Mouse (Mus musculus): Measurements from ENCODE around the gene Rad51. TPM values are rescaled to one million over a fixed set of nuclear protein-coding genes. Genes with fewer than 3 reads are reported as not detected.

Gene Rad51
- total RNA-seq, 2 experiments from 2014 or later, result 2.6 to 3.1 TPM

DNA sequence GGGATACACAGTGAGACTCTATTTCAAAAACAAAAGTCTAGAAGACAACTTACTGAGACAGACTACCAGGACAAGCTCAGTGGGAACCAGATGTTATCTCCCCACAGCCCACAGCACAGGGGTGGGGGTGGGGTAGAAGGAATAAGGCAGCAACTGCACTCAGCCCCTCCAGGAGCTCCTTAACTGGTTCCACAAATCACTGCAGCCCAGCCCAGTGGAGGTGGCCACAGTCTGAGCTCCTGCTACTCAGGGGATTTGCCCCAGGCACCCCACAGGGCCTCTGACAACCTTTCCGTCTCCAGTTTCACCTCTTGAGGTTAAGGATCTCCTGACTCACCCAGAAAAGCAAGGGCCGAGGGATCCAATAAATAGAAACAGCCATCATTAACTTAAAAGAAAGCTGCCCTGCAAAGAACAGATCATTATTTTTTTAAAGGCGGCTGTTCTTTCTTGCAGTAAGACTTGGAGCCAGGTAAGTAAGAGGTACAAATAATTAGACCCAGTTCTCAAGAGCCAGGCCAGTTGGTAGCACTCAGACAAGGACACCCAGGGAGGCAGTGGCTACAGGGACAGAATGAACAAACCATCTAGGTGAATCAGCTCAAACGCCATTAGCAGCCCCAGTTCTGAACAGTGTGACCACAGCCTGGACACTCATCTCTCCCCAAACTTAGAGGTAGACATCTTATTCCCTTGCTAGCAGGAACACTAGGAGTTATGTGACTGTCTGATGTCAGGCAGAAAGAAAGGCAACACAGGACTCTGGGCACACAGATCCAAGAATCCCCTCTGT, 83.9 kb downstream of the Rad51 start:
- DNase-seq, result no peak
- intact Hi-C loops (cut with DNase I; ENCODE audit: low total_unique reads), result no loop called here

Other genes with a start within 250 kb of the Rad51 start
- 1 to 10 TPM; 4.9 to 5.0 TPM for gene Bahd1, start 212.4 kb upstream of the Rad51 start, total RNA-seq (2021)
- gene Chst14, start 186.3 kb upstream of the Rad51 start, total RNA-seq (2021), result 1 to 10 TPM; 5.8 to 6.2 TPM
- 1 to 10 TPM; 5.6 to 6.2 TPM for gene Ccdc32, start 83.4 kb upstream of the Rad51 start, total RNA-seq (2021)
- 1 to 10 TPM; 2.7 to 3.5 TPM for gene Rpusd2, start 78.0 kb upstream of the Rad51 start, total RNA-seq (2021)
- gene Knl1, start 65.7 kb upstream of the Rad51 start, total RNA-seq (2021), result 1 to 10 TPM; 2.2 to 2.3 TPM
- gene Rmdn3, start 44.2 kb downstream of the Rad51 start, total RNA-seq (2021), result 1 to 10 TPM; 4.8 to 5.5 TPM
- gene Gchfr, start 55.0 kb downstream of the Rad51 start, total RNA-seq (2021), result under 1 TPM in 1 of 2 experiments, not detected in 1; 0.57 TPM
- under 1 TPM in 1 of 2 experiments, not detected in 1; 0.06 TPM for gene Gm14137, start 61.7 kb downstream of the Rad51 start, total RNA-seq (2021)
- 10 to 100 TPM; 10.6 to 11.6 TPM for gene Zfyve19, start 95.8 kb downstream of the Rad51 start, total RNA-seq (2021)
- 1 to 10 TPM; 8.2 to 8.9 TPM for gene Dnajc17, start 96.0 kb downstream of the Rad51 start, total RNA-seq (2021)
- not detected for gene Ppp1r14d, start 117.1 kb downstream of the Rad51 start, total RNA-seq (2021)
- gene Spint1, start 124.6 kb downstream of the Rad51 start, total RNA-seq (2021), result under 1 TPM in 1 of 2 experiments, not detected in 1; 0.64 TPM
- gene Rhov, start 158.5 kb downstream of the Rad51 start, total RNA-seq (2021), result not detected
- gene Vps18, start 175.9 kb downstream of the Rad51 start, total RNA-seq (2021), result 1 to 10 TPM; 8.3 to 8.9 TPM
- 10 to 100 TPM; 10.4 to 12.9 TPM for gene Dll4, start 213.0 kb downstream of the Rad51 start, total RNA-seq (2021)
- gene Chac1, start 238.4 kb downstream of the Rad51 start, total RNA-seq (2021), result 10 to 100 TPM; 10.5 to 47.4 TPM

Data from gastrocnemius, postnatal 14 days (tissue).